Mouse (Mus musculus): ENCODE measurements around the gene Armc8. TPM values are rescaled to one million over a fixed set of nuclear protein-coding genes. Genes with fewer than 3 reads are reported as not detected.

Armc8 gene
- total RNA-seq, 1 experiment from 2014 or later = 36.5 TPM

DNA sequence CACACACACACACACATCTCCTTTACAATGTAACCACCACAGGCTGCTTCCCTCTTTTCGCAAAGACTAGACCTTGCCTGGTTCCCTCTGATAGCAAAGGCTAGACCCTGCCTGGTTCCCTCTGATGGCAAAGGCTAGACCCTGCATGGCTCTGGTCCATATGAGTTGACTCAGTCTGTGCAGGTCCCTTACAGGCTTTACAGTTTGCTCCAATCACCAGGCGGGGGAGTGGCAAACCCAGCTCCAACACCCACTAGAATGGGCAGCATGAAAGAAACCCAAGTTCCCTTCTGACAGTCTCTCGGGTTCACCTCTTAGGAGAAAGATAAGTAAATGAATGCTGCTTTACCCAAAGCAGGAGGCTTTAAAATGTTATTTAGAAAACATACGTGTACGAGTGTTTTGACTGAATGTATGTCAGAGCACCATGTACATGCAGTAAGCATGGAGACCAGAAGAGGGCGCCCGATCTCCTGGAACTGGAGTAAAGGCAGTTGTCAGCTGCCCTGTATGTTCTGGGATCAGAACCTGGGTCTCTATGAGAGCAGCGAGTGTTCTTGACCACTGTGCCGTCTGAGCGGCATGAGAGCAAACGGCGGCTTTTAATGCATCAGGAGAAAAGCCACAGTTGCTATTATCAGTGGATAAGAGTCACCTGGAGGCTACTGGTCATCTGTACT, 110.0 kb downstream of the Armc8 start:
- no peak for ATAC-seq (ENCODE audit: extremely low read depth, insufficient number of reproducible peaks, low FRiP score, poor library complexity, severe bottlenecking)

DNA sequence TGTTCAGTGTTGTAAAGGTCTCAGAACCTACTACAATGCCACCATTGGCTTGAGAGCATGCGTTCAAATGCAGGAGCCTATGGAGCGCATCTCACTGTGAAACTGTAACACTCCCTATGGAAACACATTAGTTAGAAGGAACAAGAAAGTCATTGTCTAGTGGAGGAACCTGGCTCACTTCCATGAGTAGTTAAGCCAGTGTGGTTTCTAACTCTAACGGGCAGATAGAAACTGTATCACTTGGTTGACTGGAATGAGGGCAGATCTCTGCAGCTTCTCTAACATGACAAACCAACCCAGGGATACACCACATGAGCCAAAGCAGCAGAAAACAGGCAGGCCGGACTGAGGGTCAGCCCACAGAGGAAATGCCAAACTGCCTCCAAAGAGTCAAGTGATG, 114.5 kb downstream of the Armc8 start:
- ATAC-seq (ENCODE audit: extremely low read depth, insufficient number of reproducible peaks, low FRiP score, poor library complexity, severe bottlenecking) = no peak

DNA sequence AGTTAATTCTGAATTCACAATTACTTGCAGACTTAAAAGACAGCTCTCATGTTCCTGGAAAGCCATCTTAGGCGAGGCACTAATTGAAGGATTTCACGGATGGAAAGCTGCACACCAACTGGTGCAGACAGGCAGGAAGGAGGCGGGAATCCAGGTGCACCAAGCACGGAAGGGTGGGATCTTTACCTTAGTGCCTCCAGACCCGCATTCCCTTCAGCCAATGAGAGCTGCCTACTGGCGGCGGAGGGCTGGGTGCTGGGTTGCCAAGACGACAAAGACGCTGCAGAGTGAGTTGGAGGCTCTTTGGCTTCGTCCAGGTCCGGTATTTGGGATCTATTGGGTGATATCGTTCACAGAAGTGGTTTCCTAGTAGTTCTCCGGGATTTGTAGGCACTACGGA, 117.5 kb downstream of the Armc8 start, which contains the start of gene Nme9:
Gene Nme9, plus strand, starts transcription at position 315 of the 400 bp plus-strand sequence.
- no peak for ATAC-seq (ENCODE audit: extremely low read depth, insufficient number of reproducible peaks, low FRiP score, poor library complexity, severe bottlenecking)

DNA sequence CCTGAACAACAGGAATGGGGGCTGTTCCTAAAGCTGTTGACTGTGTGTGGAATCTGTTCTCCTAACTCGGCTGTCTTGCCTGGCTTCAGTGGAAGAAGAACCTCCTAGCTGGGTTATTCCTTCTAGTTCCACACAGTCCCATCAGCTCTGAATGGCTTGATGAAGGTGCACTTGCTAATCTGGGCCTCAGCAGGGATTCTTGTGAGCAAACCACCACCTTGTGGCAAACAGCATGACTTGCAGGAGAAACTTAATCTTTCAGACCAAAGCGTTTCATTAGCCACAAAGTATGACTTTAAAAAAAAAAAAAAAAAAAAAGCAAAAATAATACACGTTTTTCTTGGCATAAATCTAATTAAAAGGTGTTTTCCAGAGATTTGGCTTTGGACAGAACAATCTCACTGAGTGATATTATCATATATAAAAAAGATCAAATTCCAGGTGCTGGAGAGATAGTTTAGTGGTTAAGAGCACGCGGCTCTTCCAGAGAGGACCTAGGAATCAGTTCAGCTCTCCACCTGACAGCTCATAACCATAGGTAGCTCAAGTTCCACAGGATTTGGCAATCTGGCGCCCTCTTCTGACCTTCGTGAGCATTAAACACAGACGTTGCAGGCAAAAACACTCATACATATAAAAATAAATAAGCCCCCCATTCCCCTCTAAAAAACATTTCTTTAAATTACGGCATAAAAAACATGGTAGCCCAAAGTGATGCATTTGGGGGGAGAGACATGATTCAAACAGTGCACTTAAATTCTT, 118.6 kb downstream of the Armc8 start:
- ATAC-seq (ENCODE audit: extremely low read depth, insufficient number of reproducible peaks, low FRiP score, poor library complexity, severe bottlenecking) = no peak

DNA sequence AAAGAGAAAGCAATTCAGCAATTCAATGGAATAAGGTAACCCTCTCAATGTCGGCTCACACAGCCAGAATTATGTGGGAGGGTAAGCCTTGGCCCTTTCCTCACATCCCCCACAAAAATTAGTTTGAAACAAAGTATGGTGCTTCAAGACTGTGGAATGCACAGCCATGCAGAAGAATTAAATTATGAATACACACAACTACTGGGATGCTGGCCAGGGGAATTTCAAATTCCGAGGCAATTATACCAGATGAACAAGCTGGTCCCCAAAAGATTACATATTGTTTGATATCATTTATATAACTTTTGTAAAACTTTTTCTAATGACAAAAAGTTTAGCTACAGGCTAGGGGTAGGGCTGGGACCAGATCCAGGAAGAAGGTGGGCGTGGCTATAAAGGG, 121.4 kb downstream of the Armc8 start:
- ATAC-seq (ENCODE audit: extremely low read depth, insufficient number of reproducible peaks, low FRiP score, poor library complexity, severe bottlenecking) = no peak

DNA sequence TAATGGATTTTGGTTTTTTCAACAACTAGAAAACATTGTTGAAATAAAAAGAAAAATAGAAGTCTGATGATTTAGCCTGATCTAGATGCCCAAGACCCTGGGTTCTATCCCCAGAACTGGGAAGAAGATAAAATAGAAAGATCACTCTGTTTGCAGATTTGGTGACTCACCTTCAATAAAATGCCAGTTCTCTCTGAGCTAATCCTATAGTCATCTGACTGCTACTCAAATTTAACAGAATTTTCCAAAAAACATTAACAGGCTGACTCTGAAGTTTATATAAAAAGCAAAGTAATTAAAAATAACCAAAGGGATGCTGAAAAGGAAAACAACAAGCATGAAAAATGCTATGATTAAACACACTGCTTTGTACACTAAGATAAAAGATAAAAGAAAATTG, 122.4 kb downstream of the Armc8 start:
- no peak for ATAC-seq (ENCODE audit: extremely low read depth, insufficient number of reproducible peaks, low FRiP score, poor library complexity, severe bottlenecking)

DNA sequence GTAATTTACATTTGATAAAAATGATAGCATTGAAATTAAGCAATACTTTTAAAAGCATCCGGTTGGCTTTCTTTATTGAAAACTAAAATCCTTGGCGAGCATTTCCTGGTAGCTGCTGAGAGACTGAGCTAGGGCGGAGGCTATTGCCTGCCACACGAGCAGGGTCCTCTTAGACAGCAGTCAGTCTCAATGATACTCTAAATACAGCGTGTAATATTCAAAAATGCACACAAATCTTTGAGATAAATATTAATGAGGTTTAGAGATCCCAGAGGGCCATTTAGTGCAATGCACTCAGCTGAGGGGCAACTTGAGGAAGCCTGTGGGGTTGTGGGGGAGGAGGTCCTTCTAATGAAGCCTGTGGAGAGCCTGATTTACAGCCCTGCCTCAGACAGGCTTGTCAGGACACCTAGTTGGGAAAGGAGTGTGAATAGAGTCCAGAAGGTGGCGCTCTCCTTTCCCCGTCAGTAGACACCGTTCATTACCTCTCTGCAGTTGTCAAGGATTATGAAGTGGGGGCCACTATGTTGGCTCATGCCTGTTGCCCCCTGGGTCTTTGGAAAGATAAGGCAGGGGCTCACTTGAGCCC, 124.0 kb downstream of the Armc8 start:
- ATAC-seq (ENCODE audit: extremely low read depth, insufficient number of reproducible peaks, low FRiP score, poor library complexity, severe bottlenecking) = no peak

DNA sequence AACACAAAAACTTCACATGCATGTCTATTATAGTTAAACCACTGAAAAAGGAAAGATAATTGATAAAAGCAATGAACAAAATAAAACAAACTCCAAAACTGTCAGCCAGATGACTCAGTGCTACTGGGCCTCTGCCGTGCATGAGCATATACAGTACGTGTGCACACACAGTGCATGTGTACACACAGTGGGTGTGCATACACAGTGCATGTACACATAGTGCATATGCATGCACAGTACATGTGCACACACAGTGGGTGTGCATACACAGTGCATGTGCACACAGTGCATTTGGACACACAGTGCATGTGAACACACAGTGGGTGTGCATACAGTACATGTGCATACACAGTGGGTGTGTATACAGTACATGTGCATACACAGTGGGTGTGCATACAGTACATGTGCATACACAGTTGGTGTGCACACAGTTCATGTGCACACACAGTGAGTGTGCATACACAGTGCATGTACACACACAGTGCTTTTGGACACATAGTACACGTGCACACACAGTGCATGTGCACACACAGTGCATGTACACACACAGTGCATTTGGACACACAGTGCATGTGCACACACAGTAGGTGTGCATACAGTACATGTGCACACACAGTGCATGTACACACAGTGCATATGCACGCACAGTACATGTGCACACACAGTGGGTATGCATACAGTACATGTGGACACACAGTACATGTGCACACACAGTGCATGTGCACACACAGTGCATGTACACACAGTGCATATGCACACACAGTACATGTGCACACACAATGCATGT, 126.9 kb downstream of the Armc8 start:
- no peak for ATAC-seq (ENCODE audit: extremely low read depth, insufficient number of reproducible peaks, low FRiP score, poor library complexity, severe bottlenecking)

DNA sequence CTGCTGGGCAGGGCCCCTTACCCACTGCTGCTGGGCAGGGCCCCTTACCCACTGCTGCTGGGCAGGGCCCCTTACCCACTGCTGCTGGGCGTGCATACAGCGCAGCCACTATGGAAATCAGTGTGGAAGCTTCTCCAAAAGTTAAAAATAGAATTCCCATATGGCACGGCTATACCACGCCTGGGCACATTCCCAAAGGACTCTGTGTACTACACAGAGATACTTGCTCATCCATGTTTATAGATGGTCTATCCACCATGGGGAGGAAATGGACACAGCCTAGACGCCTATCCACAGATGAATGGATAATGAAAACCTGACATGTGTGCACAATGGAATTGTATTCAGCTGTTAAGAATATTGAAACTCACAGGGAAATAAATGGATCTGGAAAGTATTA, 127.8 kb downstream of the Armc8 start:
- ATAC-seq (ENCODE audit: extremely low read depth, insufficient number of reproducible peaks, low FRiP score, poor library complexity, severe bottlenecking) = no peak

DNA sequence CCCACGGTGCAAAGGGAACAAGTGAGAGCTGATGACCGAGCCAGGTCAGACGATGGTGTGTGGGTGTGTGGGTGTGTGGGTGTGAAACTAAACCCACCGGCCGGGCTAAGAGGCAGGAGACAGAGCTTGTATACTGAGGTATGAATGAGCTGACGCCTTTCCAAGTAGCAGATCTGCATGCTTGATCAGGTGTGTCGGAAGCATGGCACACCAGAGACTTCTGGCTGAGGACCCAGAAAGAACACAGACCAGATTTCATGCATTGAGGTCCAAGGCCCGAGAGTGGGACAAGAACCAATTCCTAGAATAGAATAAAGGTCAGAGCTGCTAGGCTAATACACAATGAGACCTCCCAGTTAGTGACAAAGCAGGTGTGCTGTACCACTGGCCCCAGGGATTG, 129.6 kb downstream of the Armc8 start:
- ATAC-seq (ENCODE audit: extremely low read depth, insufficient number of reproducible peaks, low FRiP score, poor library complexity, severe bottlenecking) = no peak

DNA sequence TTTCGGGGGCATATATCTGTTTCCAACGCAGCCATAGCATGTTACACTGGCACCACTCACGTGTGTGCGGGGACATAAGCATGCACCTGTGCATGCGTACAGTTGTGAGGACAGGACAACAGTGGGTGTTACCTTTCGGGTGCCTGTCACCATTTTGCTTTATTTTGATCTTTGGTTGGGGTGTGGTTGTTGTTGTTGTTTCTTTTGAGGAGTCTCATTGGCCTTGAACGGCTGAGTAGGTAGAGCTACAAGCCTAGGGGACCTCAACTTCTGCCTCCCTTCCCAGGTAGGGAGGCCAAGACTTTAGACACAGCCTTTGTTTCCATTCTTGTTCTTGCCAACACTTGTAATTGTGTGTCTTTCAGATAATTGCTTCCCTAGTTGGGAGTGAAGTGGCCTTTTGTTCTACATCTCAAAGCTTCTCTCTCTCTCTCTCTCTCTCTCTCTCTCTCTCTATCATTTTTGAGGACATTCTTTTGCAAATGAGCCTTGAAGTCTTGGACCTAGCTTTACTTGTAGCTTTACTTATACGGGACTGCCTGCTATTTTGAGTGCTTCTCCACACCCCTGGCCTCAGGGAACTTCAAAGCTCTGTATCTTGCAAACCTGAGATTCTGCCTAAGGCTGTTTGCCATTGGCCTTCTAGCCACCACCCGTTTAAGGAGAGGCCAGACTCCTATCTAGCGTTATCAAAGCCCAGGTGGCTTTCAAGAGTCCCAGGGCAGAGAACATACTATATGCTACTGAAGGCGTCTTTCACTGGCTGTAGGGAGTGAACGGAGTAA, 130.7 kb downstream of the Armc8 start:
- ATAC-seq (ENCODE audit: extremely low read depth, insufficient number of reproducible peaks, low FRiP score, poor library complexity, severe bottlenecking) = no peak

DNA sequence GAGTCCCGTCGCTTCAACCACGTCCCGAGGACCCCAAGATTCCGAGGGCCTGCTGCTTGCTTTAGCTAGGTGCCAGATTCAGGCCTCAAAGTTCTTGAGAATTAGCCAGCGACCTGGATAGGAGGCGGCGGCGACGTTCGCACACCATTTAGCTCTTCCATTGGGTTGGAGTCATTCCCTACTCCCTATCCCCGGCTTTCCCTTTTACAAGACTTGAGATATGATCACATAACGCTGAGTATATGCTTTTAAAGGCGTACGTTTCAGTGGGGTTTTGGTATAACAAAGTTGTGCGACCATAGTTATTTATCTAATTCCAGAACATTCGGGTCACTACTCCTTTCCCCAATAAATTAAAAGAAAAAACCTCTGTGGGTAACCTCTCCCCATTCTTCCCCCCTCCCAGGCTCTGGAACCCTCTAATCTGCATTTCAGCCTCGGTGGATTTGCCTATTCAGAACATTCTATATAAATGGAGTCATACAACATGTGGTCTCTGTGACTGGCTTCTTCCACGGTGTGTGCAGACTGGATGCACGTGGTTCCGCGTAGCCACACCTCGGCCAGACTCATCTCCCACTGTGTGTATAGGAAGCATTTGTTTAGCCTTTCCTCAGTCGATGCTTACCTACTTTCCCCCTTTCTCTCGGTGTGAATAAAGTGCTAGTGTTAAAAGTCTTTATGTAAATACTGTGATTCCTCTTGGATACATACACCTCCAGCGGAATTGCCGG, 131.5 kb downstream of the Armc8 start, which contains the start of gene Mras:
Gene Mras, minus strand, starts transcription at position 351 of the 734 bp plus-strand sequence.
- no peak for ATAC-seq (ENCODE audit: extremely low read depth, insufficient number of reproducible peaks, low FRiP score, poor library complexity, severe bottlenecking)

DNA sequence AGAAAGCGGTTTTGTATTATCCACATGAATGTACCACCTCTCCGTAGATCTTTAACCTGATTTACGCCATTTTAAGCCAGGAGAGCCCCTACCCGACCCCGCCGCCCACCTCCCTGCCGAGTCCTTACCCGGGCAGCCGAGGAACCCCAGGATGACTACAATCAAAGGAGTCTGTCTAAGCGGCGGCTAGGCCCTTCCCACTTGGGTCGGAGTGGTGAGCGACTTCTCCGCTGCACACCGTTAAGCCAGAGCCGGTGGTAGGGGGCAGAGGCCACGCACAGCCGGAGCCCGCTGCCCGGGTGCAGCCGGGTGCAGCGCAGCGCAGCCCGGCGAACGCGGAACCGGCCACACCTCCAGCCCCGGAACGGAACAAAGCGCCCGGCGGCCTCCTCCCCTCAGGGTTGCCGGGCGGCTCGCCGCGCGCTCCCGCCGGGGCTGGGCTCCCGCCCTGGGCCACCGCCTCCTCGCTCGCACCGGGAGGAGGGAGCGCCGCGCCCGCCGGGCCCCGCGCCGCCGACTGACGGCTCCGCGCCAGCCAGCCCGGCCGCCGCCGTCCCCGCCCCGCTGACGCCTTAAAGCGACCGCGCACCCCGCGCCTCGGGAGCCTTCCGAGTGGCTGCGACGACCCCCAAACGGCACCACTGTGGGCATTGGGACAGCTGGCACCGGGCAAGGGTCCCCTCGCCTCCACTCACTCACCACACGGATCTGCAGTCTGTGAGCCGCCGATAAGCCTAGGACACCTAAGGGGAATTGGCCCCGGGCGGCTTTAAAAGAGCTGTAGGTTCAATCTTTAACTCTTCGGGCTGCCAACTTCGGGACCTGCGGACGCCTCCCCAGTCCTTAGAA, 132.3 kb downstream of the Armc8 start:
- ATAC-seq (ENCODE audit: extremely low read depth, insufficient number of reproducible peaks, low FRiP score, poor library complexity, severe bottlenecking) = no peak

DNA sequence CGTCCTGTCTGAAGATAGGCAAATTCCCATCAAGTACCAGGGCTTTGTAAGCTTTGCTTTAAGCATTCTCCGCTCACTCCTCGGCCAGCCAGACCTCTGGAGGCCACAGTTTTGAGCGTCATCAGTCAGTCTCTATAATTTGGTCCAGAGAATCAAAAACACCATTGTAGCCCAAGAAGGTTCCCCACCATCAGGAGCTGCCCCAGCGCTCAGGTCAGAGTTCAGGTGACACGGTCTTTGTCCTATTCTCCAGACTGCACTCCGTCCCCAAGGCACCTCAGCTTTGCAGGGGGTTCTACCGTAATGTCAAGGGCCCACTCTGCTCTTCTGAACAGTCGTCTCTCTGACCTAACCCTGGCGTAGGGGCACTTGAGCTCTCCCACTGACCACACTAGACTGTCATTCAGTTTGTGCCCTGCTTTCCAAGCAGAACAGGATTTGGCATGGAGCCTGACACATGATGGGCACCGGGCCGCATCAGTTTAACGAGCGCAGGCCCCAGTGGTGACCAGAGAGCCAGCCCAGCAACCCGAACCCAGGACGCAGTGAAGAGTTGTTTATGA, 133.0 kb downstream of the Armc8 start:
- ATAC-seq (ENCODE audit: extremely low read depth, insufficient number of reproducible peaks, low FRiP score, poor library complexity, severe bottlenecking) = no peak

DNA sequence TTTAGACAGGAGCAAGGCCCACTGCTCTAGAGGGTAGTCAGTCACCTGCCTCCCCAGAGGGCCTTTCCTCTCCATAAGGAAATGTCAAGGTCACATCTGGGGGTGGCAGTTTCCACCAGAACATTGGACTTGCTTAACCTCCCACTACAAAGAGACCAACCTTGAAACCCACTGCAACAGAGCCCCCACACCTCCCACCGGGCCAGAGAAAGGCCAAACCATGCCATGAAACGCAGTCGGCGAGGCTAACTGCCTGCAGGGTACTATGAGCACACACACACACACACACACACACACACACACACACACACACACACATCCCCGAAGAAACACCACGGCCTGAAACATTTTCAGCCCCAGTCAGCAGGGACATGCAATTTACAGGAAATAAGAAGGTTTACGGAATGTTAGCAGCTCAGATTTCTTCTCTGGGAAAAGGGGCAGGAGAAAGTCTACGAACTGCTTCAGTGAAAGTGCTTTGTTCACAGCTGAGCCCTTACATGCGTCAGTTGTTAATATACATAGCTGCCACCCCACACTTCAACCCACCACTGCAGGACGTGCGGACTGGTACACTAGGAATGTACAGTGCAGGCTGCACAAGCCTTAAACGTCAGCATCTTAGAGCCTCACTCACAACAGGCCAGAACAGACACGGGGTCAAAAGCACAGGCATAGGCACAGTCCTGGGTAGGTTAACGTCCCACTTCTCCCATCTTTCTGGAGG, 133.6 kb downstream of the Armc8 start:
- no peak for ATAC-seq (ENCODE audit: extremely low read depth, insufficient number of reproducible peaks, low FRiP score, poor library complexity, severe bottlenecking)

DNA sequence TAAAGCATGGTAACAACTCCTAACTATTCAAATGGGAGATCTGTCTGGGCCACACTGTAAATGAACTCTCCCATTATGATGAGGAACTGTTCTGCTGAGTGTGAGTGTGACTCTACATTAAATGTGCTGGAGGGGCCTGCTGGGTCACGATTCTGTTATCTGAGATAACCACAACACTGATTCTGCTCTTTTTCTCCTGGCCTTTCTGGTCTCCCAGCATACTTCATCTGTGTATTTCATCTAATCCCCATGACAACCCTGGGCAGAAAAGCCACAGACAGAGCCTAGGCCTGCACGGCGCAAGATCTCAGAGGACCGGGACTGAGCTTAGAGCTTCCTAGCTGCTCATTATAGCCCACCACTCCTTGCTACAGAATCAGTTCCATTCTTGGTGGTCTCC, 136.2 kb downstream of the Armc8 start:
- no peak for ATAC-seq (ENCODE audit: extremely low read depth, insufficient number of reproducible peaks, low FRiP score, poor library complexity, severe bottlenecking)
